Mouse (Mus musculus): ENCODE measurements at regions not wholly inside any gene's neighbourhood (a gene's known extent, or its start where the extent isn't known, plus 50 kb on each side); places are given as distances from the start of the nearest gene placed in this dataset.

DNA sequence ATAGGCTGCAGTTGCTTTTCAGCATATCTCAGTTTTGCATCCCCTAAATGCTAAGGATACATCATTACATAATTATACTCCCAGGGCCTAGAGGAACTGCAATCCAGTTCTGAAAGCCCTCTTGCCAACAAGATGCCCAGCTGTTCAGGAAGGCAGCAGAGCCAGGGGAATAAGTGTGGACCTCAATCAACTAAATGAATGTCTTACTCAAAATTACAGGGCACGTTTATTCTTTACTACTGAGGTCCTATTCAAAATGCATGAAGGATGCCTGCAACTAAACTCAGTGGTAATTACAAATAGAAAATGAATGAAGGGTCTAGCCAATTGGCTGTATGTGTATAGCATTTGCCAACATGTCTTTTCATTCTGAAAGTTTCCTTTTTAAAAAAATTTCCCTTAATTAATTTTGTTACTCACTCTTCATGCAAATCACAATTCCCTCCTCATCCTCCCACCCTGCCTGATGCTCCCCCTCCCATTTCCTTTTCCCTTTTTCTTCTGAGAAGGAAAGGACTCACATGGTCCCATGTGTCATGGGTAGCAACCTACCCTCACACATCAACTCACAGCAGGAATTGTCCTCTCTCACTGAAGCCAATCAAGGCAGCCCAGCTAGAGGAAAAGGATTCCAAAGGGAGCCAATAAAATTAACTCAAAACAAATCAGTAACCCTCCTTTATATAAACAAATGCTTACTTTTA lies 86.9 kb upstream of the Ins1 start:
- WGBS, result 26% methylated on average over 1 of the region's 1 CpGs
- ATAC-seq, result peak; percentile 96
- H3K4me2 ChIP-seq (ENCODE audit: low read length), result no peak overlapping the region
- H3K36me3 ChIP-seq (ENCODE audit: control insufficient read depth, insufficient read depth), result no peaks in the 10 kb centered on the region
- no peaks in the 10 kb centered on the region for H3K9me3 ChIP-seq (ENCODE audit: control insufficient read depth, low read length)
- H3K27ac ChIP-seq (ENCODE audit: low read length), result no peak overlapping the region
- peaks cover 3% of the 10 kb centered on the region; the same call in 1 of the 2 replicates for H3K4me1 ChIP-seq (replicated peaks; ENCODE audit: control insufficient read depth, insufficient read depth, low read length)
- H3K9ac ChIP-seq (replicated peaks; ENCODE audit: low read depth, low read length), result no peak overlapping the region
- no peak overlapping the region for H3K4me3 ChIP-seq (replicated peaks; ENCODE audit: low read length)
- H3K27me3 ChIP-seq (replicated peaks; ENCODE audit: control insufficient read depth, insufficient read depth, low read length), result no peaks in the 10 kb centered on the region

DNA sequence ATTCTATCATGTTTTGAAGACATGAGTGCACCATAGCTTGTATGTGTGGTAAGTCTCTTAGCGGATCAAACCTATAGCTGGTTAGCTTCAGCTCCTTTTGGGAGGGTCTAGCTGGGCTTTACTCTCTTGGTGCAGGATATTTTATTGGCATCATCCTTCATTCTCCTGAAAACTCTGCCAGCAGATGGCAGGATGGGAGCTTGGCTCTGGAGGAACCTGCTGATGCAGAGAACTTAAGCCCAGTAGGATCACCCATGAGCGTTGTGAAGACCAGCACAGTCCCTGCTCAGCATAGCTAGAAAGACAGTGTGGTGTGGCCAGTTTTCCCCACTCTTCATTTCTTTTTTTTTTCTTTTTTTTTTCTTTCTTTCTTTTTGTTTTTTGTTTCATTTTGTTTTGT lies 70.3 kb upstream of the Ins1 start:
- 78% methylated on average over 2 of the region's 2 CpGs for WGBS
- Histone ChIP-seq H3K4me3 (replicated peaks; ENCODE audit: low read length) (no peak overlapping the region), H3K4me2 (ENCODE audit: low read length) (no peak overlapping the region), H3K9ac (replicated peaks; ENCODE audit: low read depth, low read length) (no peak overlapping the region), H3K4me1 (replicated peaks; ENCODE audit: control insufficient read depth, insufficient read depth, low read length) (no peaks in the 10 kb centered on the region), H3K9me3 (ENCODE audit: control insufficient read depth, low read length) (no peaks in the 10 kb centered on the region), H3K27me3 (replicated peaks; ENCODE audit: control insufficient read depth, insufficient read depth, low read length) (no peaks in the 10 kb centered on the region), H3K36me3 (ENCODE audit: control insufficient read depth, insufficient read depth) (no peaks in the 10 kb centered on the region), H3K27ac (ENCODE audit: low read length) (no peak overlapping the region)
- ATAC-seq, result no peak

DNA sequence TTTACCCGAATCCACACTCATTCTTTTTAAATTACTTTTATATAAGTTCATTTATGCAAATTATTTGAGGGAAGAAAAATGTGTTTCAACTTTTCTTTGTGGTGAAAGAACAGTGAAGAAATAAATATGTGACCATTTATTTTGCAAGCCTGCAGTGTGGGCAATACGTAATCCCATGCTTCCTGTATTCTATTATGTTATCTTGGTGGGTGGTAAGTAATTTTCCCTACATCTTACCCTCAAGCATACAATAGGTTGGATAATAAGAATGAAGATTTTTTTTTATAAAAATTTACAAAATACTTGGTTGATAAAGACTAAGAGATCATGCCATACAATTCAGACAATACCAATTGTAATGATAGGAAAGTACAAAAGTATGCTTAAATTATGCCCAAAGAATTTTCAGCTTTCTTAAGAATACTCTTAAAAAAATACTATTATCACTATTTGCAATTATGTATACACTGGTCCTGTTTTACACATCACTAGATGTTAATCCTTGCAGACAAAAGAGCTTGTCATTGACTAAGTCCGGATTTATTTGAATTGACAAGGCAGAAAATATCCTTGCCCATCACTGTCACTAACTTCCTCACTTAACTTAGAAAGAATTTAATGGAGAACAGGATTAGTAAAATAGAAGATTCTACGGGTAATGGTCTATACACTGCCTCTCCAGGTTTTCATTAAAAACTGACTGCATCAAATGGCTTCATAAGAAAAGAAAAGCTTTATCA lies 64.4 kb upstream of the Ins1 start:
- ATAC-seq, result no peak
- no peak overlapping the region for H3K4me3 ChIP-seq (replicated peaks; ENCODE audit: low read length)
- no peak overlapping the region for H3K4me2 ChIP-seq (ENCODE audit: low read length)
- H3K36me3 ChIP-seq (ENCODE audit: control insufficient read depth, insufficient read depth), result no peaks in the 10 kb centered on the region
- no peak overlapping the region for H3K9ac ChIP-seq (replicated peaks; ENCODE audit: low read depth, low read length)
- H3K4me1 ChIP-seq (replicated peaks; ENCODE audit: control insufficient read depth, insufficient read depth, low read length), result no peaks in the 10 kb centered on the region
- 32% methylated on average over 4 of the region's 4 CpGs for WGBS
- H3K9me3 ChIP-seq (ENCODE audit: control insufficient read depth, low read length), result no peaks in the 10 kb centered on the region
- H3K27me3 ChIP-seq (replicated peaks; ENCODE audit: control insufficient read depth, insufficient read depth, low read length), result no peaks in the 10 kb centered on the region
- no peak overlapping the region for H3K27ac ChIP-seq (ENCODE audit: low read length)

DNA sequence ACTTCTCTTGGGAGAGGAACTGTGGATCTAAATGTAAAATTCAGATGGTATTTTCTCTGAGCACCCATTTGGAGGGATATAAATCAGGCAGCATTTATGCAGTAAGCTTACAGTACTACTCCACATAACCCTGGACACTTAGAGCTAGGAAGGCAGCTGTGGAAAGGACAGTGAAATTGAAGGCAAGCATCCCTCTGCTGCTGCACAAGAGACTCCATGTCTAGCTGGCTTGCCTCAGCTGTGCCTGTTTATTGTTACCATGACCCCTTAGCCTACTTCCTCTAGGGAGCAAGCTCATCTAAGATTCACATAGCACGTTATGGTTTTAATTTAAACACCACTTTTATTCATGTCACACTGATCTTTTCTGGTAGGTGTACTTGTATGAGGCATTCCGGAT lies 56.4 kb upstream of the Ins1 start:
- ATAC-seq, result no peak
- H3K9ac ChIP-seq (replicated peaks; ENCODE audit: low read depth, low read length), result no peak overlapping the region
- no peaks in the 10 kb centered on the region for H3K36me3 ChIP-seq (ENCODE audit: control insufficient read depth, insufficient read depth)
- H3K9me3 ChIP-seq (ENCODE audit: control insufficient read depth, low read length), result no peaks in the 10 kb centered on the region
- WGBS, result 65% methylated on average over 2 of the region's 2 CpGs
- no peaks in the 10 kb centered on the region for H3K27me3 ChIP-seq (replicated peaks; ENCODE audit: control insufficient read depth, insufficient read depth, low read length)
- no peak overlapping the region for H3K4me3 ChIP-seq (replicated peaks; ENCODE audit: low read length)
- no peaks in the 10 kb centered on the region for H3K4me1 ChIP-seq (replicated peaks; ENCODE audit: control insufficient read depth, insufficient read depth, low read length)
- H3K27ac ChIP-seq (ENCODE audit: low read length), result no peak overlapping the region
- no peak overlapping the region for H3K4me2 ChIP-seq (ENCODE audit: low read length)

All from forebrain, embryonic 16.5 days (tissue).